Mouse (Mus musculus): Measurements from ENCODE around the gene Snd1. TPM values are rescaled to one million over a fixed set of nuclear protein-coding genes. Genes with fewer than 3 reads are reported as not detected.

Snd1 gene
- polyA plus RNA-seq, 1 experiment from 2014 or later = 79.3 TPM

GRCm38 (mm10) chr6:28525589-28525988 is 50.6 kb downstream of the Snd1 start:
- H3K4me1 ChIP-seq (replicated peaks; ENCODE audit: insufficient read depth, low read length) = no peaks in the 10 kb centered on the region
- no peak overlapping the region for H3K4me3 ChIP-seq (replicated peaks; ENCODE audit: low read depth, low read length)
- H3K36me3 ChIP-seq (ENCODE audit: insufficient read depth, low read length) = peaks cover 51% of the 10 kb centered on the region
- H3K27me3 ChIP-seq (ENCODE audit: insufficient read depth, low read length) = no peaks in the 10 kb centered on the region
- no peak overlapping the region for H3K9ac ChIP-seq (ENCODE audit: low read depth, low read length)
- ATAC-seq (replicated peaks; ENCODE audit: low FRiP score, low read depth) = no peak
- WGBS = 94% methylated on average over 2 of the region's 2 CpGs
- no peaks in the 10 kb centered on the region for H3K9me3 ChIP-seq (replicated peaks; ENCODE audit: low read length)
- no peak for TF ChIP-seq CTCF (IDR thresholded peaks at IDR 0.05; ENCODE audit: low read depth)
- H3K4me2 ChIP-seq (ENCODE audit: low read length) = no peak overlapping the region
- H3K27ac ChIP-seq = no peak overlapping the region
- DNase-seq (ENCODE audit: low spot score) = no peak

- Histone ChIP-seq H3K9me3 (replicated peaks; ENCODE audit: low read length) (no peaks in the 10 kb centered on the region), H3K27ac (no peak overlapping the region), H3K27me3 (ENCODE audit: insufficient read depth, low read length) (no peaks in the 10 kb centered on the region), H3K4me3 (replicated peaks; ENCODE audit: low read depth, low read length) (no peak overlapping the region), H3K4me2 (ENCODE audit: low read length) (no peak overlapping the region), H3K4me1 (replicated peaks; ENCODE audit: insufficient read depth, low read length) (no peaks in the 10 kb centered on the region), H3K9ac (ENCODE audit: low read depth, low read length) (no peak overlapping the region), H3K36me3 (ENCODE audit: insufficient read depth, low read length) (peaks cover 51% of the 10 kb centered on the region)
- ATAC-seq (replicated peaks; ENCODE audit: low FRiP score, low read depth) = no peak
- DNase-seq (ENCODE audit: low spot score) = no peak
- 90% methylated on average over 10 of the region's 10 CpGs for WGBS
- no peak for TF ChIP-seq CTCF (IDR thresholded peaks at IDR 0.05; ENCODE audit: low read depth)
These were observed 52.5 kb downstream of the Snd1 start for GRCm38 (mm10) chr6:28527459-28527858.

GRCm38 (mm10) chr6:28528208-28528607 is 53.3 kb downstream of the Snd1 start:
- Histone ChIP-seq H3K4me1 (replicated peaks; ENCODE audit: insufficient read depth, low read length) (no peaks in the 10 kb centered on the region), H3K36me3 (ENCODE audit: insufficient read depth, low read length) (peaks cover 54% of the 10 kb centered on the region), H3K9me3 (replicated peaks; ENCODE audit: low read length) (no peaks in the 10 kb centered on the region), H3K4me3 (replicated peaks; ENCODE audit: low read depth, low read length) (no peak overlapping the region), H3K27me3 (ENCODE audit: insufficient read depth, low read length) (no peaks in the 10 kb centered on the region), H3K9ac (ENCODE audit: low read depth, low read length) (no peak overlapping the region), H3K27ac (no peak overlapping the region), H3K4me2 (ENCODE audit: low read length) (no peak overlapping the region)
- DNase-seq (ENCODE audit: low spot score) (no peak), ATAC-seq (replicated peaks; ENCODE audit: low FRiP score, low read depth) (no peak)
- TF ChIP-seq CTCF (IDR thresholded peaks at IDR 0.05; ENCODE audit: low read depth) = no peak
- 78% methylated on average over 6 of the region's 6 CpGs for WGBS

- H3K9ac ChIP-seq (ENCODE audit: low read depth, low read length) = no peak overlapping the region
- H3K36me3 ChIP-seq (ENCODE audit: insufficient read depth, low read length) = 0 out of 2 replicates have a peak, but pooled peaks cover 12% of the 10 kb centered on the region
- H3K9me3 ChIP-seq (replicated peaks; ENCODE audit: low read length) = no peaks in the 10 kb centered on the region
- no peak for TF ChIP-seq CTCF (IDR thresholded peaks at IDR 0.05; ENCODE audit: low read depth)
- DNase-seq (ENCODE audit: low spot score) (no peak), ATAC-seq (replicated peaks; ENCODE audit: low FRiP score, low read depth) (no peak)
- no peaks in the 10 kb centered on the region for H3K4me1 ChIP-seq (replicated peaks; ENCODE audit: insufficient read depth, low read length)
- no peak overlapping the region for H3K27ac ChIP-seq
- H3K4me3 ChIP-seq (replicated peaks; ENCODE audit: low read depth, low read length) = no peak overlapping the region
- WGBS = 89% methylated on average over 5 of the region's 5 CpGs
- H3K4me2 ChIP-seq (ENCODE audit: low read length) = no peak overlapping the region
- H3K27me3 ChIP-seq (ENCODE audit: insufficient read depth, low read length) = no peaks in the 10 kb centered on the region
These were observed 61.5 kb downstream of the Snd1 start for GRCm38 (mm10) chr6:28536464-28536863.

- Histone ChIP-seq H3K27me3 (ENCODE audit: insufficient read depth, low read length) (no peaks in the 10 kb centered on the region), H3K4me1 (replicated peaks; ENCODE audit: insufficient read depth, low read length) (no peaks in the 10 kb centered on the region), H3K9me3 (replicated peaks; ENCODE audit: low read length) (no peaks in the 10 kb centered on the region), H3K36me3 (ENCODE audit: insufficient read depth, low read length) (0 out of 2 replicates have a peak, but pooled peaks cover 8% of the 10 kb centered on the region), H3K4me3 (replicated peaks; ENCODE audit: low read depth, low read length) (no peak overlapping the region), H3K27ac (no peak overlapping the region), H3K9ac (ENCODE audit: low read depth, low read length) (no peak overlapping the region), H3K4me2 (ENCODE audit: low read length) (no peak overlapping the region)
- TF ChIP-seq CTCF (IDR thresholded peaks at IDR 0.05; ENCODE audit: low read depth) = no peak
- WGBS = 67% methylated on average over 10 of the region's 10 CpGs
- no peak for ATAC-seq (replicated peaks; ENCODE audit: low FRiP score, low read depth)
- DNase-seq (ENCODE audit: low spot score) = no peak
These were observed 63.0 kb downstream of the Snd1 start for GRCm38 (mm10) chr6:28537851-28538527.

GRCm38 (mm10) chr6:28542298-28542701 is 67.4 kb downstream of the Snd1 start:
- WGBS = 62% methylated on average over 6 of the region's 6 CpGs

More at GRCm38 (mm10) chr6:28542298-28542701, 67.4 kb downstream of the Snd1 start:
- 0 out of 2 replicates have a peak, but pooled peaks cover 9% of the 10 kb centered on the region for H3K36me3 ChIP-seq (ENCODE audit: insufficient read depth, low read length)
- no peaks in the 10 kb centered on the region for H3K27me3 ChIP-seq (ENCODE audit: insufficient read depth, low read length)
- H3K4me2 ChIP-seq (ENCODE audit: low read length) = no peak overlapping the region
- no peak overlapping the region for H3K4me3 ChIP-seq (replicated peaks; ENCODE audit: low read depth, low read length)
- no peak overlapping the region for H3K27ac ChIP-seq
- no peak overlapping the region for H3K9ac ChIP-seq (ENCODE audit: low read depth, low read length)
- H3K4me1 ChIP-seq (replicated peaks; ENCODE audit: insufficient read depth, low read length) = no peaks in the 10 kb centered on the region
- no peaks in the 10 kb centered on the region for H3K9me3 ChIP-seq (replicated peaks; ENCODE audit: low read length)
- DNase-seq (ENCODE audit: low spot score) (no peak), ATAC-seq (replicated peaks; ENCODE audit: low FRiP score, low read depth) (no peak)
- no peak for TF ChIP-seq CTCF (IDR thresholded peaks at IDR 0.05; ENCODE audit: low read depth)

All from kidney, postnatal 0 days (tissue).